Mouse (Mus musculus) kidney, postnatal 4 days (tissue): Measurements from ENCODE around the gene Peli1.

Source experiments
- DNase-seq, 2 experiments: peaks; one replicate each; pipeline ENCODE4 v3.0.0; 2021; ENCODE audit warnings: mixed read lengths in 2 of 2

The Peli1 gene

GRCm38 (mm10) chr11:21091067-21091427 lies at the start of gene Peli1:
TSS of gene Peli1 (plus strand) at chr11:21091291.
- peak; percentile 96 to 98 for DNase-seq

GRCm38 (mm10) chr11:21042590-21042989 lies 48.5 kb upstream of the Peli1 start:
- no peak for DNase-seq

- no peak for DNase-seq
These were observed 44.9 kb upstream of the Peli1 start for GRCm38 (mm10) chr11:21046188-21046587.

- DNase-seq: no peak
These were observed 43.2 kb upstream of the Peli1 start for GRCm38 (mm10) chr11:21047921-21048320.

- DNase-seq: no peak
These were observed 39.4 kb upstream of the Peli1 start for GRCm38 (mm10) chr11:21051716-21052115.

GRCm38 (mm10) chr11:21054587-21054986 lies 36.5 kb upstream of the Peli1 start:
- DNase-seq: no peak

GRCm38 (mm10) chr11:21056109-21056850 lies 34.8 kb upstream of the Peli1 start:
- DNase-seq: no peak

- no peak for DNase-seq
These were observed 33.3 kb upstream of the Peli1 start for GRCm38 (mm10) chr11:21057511-21058414.

- no peak for DNase-seq
These were observed 32.7 kb upstream of the Peli1 start for GRCm38 (mm10) chr11:21058415-21058781.

GRCm38 (mm10) chr11:21060386-21061074 lies 30.6 kb upstream of the Peli1 start:
- DNase-seq: no peak

- DNase-seq: no peak
These were observed 30.1 kb upstream of the Peli1 start for GRCm38 (mm10) chr11:21061075-21061403.

GRCm38 (mm10) chr11:21061431-21061830 lies 29.7 kb upstream of the Peli1 start:
- DNase-seq: no peak

GRCm38 (mm10) chr11:21062071-21062470 lies 29.0 kb upstream of the Peli1 start:
- no peak for DNase-seq

- DNase-seq: no peak
These were observed 27.8 kb upstream of the Peli1 start for GRCm38 (mm10) chr11:21063271-21063670.

GRCm38 (mm10) chr11:21079400-21079799 lies 11.7 kb upstream of the Peli1 start:
- DNase-seq: no peak

GRCm38 (mm10) chr11:21079851-21080362 lies 11.2 kb upstream of the Peli1 start:
- no peak for DNase-seq

GRCm38 (mm10) chr11:21081169-21081568 lies 9.9 kb upstream of the Peli1 start:
- no peak for DNase-seq

- DNase-seq: no peak
These were observed 8.4 kb upstream of the Peli1 start for GRCm38 (mm10) chr11:21082711-21083110.

- no peak for DNase-seq
These were observed 2.7 kb upstream of the Peli1 start for GRCm38 (mm10) chr11:21088356-21088755.

GRCm38 (mm10) chr11:21089571-21089970 lies 1.5 kb upstream of the Peli1 start:
- DNase-seq: no peak

- DNase-seq: peak; percentile 76 to 86
These were observed 626 bp downstream of the Peli1 start for GRCm38 (mm10) chr11:21091428-21092405.

GRCm38 (mm10) chr11:21092621-21093020 lies 1.5 kb downstream of the Peli1 start:
- no peak for DNase-seq
